19 mouse cellular contexts compared by ENCODE assay signal in the genomic region with DNA sequence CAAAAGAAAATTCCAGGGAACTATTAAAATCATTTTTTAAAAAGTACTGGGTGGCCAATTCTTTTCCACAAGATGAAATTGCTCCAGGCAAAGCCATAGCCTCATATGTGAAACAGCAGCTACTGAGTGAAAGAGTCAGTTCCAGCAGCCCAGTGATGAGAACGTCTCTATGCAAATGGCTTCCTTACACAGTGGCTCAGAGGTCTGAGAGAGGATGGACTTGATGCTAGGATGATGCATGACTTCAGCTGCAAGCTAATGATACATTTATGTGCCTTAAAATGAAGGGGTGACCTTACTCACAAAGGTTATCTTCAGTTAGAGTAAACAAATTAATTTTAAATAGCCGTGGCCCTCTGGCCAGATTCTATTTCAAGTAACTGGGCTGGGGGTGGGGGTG.
DNase-seq lines count a peak whose midpoint lies in the region; ATAC-seq and TF ChIP-seq lines count a peak whose summit lies in the region.
"Had no signal": no experiment of that assay in that cellular context is flagged by ENCODE, and none has a peak within 500 bp of the region (broad histone marks: within the 10 kb centered on the region; RNA-seq: fewer than 3 reads in every experiment).

No protein-coding gene starts in this region.

- H3K9ac ChIP-seq in liver, adult 2 months (ENCODE audit: low read depth, low read length) = no peak overlapping the region
- no peak overlapping the region for H3K9ac ChIP-seq in liver, embryonic 11.5 days (ENCODE audit: low read depth, low read length)
- H3K9ac ChIP-seq in neural tube, embryonic 11.5 days (ENCODE audit: low read length) = no peak overlapping the region
- H3K9ac ChIP-seq: embryonic facial prominence, embryonic 15.5 days; heart, embryonic 12.5 days; hindbrain, embryonic 12.5 days had no signal

- H3K4me1 ChIP-seq in liver, adult 2 months (ENCODE audit: control insufficient read depth, insufficient read depth, low read length) = no peaks in the 10 kb centered on the region
- no peaks in the 10 kb centered on the region for H3K4me1 ChIP-seq in liver, embryonic 11.5 days (replicated peaks; ENCODE audit: control insufficient read depth, insufficient read depth, low read length)
- no peaks in the 10 kb centered on the region for H3K4me1 ChIP-seq in neural tube, embryonic 11.5 days (ENCODE audit: control insufficient read depth, insufficient read depth, low read length)
- H3K4me1 ChIP-seq: embryonic facial prominence, embryonic 15.5 days; forebrain, embryonic 10.5 days; heart, embryonic 12.5 days; hindbrain, embryonic 12.5 days had no signal

- no peaks in the 10 kb centered on the region for H3K9me3 ChIP-seq in liver, embryonic 11.5 days (ENCODE audit: control insufficient read depth, low read length)
- H3K9me3 ChIP-seq in neural tube, embryonic 11.5 days (ENCODE audit: control insufficient read depth, low read length) = no peaks in the 10 kb centered on the region
- H3K9me3 ChIP-seq: embryonic facial prominence, embryonic 15.5 days; forebrain, embryonic 10.5 days; heart, embryonic 12.5 days; hindbrain, embryonic 12.5 days had no signal

- TF ChIP-seq CTCF in liver, adult 2 months (IDR thresholded peaks at IDR 0.05; ENCODE audit: low read depth, low read length) = no peak

- TF ChIP-seq POLR2A in liver, adult 2 months (IDR thresholded peaks at IDR 0.05; ENCODE audit: extremely low read depth, insufficient read depth, low read length) = no peak

- no peak overlapping the region for H3K27ac ChIP-seq in liver, adult 2 months (replicated peaks; ENCODE audit: insufficient read depth, low read depth, low read length)
- H3K27ac ChIP-seq in liver, embryonic 11.5 days (ENCODE audit: low read depth, low read length) = no peak overlapping the region
- H3K27ac ChIP-seq in neural tube, embryonic 11.5 days (ENCODE audit: low read depth, low read length) = no peak overlapping the region
- H3K27ac ChIP-seq: embryonic facial prominence, embryonic 15.5 days; forebrain, embryonic 10.5 days; gastrocnemius, adult 2 months; hindbrain, embryonic 12.5 days had no signal

- no peaks in the 10 kb centered on the region for H3K36me3 ChIP-seq in liver, adult 2 months (ENCODE audit: control insufficient read depth, insufficient read depth, low read length)
- no peaks in the 10 kb centered on the region for H3K36me3 ChIP-seq in liver, embryonic 11.5 days (ENCODE audit: control insufficient read depth, insufficient read depth, low read length)
- no peaks in the 10 kb centered on the region for H3K36me3 ChIP-seq in neural tube, embryonic 11.5 days (ENCODE audit: control insufficient read depth, insufficient read depth, low read length)
- H3K36me3 ChIP-seq: embryonic facial prominence, embryonic 15.5 days; forebrain, embryonic 10.5 days; heart, embryonic 12.5 days; hindbrain, embryonic 12.5 days had no signal

- no peak overlapping the region for H3K4me3 ChIP-seq in liver, adult 2 months (ENCODE audit: insufficient read depth, low read depth, low read length)
- H3K4me3 ChIP-seq in liver, embryonic 11.5 days (ENCODE audit: low read depth, low read length) = no peak overlapping the region
- H3K4me3 ChIP-seq in neural tube, embryonic 11.5 days (ENCODE audit: low read depth, low read length) = no peak overlapping the region
- H3K4me3 ChIP-seq: embryonic facial prominence, embryonic 15.5 days; erythroblast, embryonic 14.5 days; forebrain, embryonic 10.5 days; gastrocnemius, adult 2 months; heart, embryonic 12.5 days; hindbrain, embryonic 12.5 days had no signal

- WGBS in liver, adult 2 months = 19% methylated on average over 2 of the region's 2 CpGs
- 37% methylated on average over 2 of the region's 2 CpGs for WGBS in liver, embryonic 11.5 days
- 44% methylated on average over 2 of the region's 2 CpGs for WGBS in neural tube, embryonic 11.5 days

- no peak for ATAC-seq in liver, embryonic 11.5 days (replicated peaks; ENCODE audit: low FRiP score)
- peak; percentile 58 for ATAC-seq in neural tube, embryonic 11.5 days (ENCODE audit: insufficient read depth, low FRiP score, low TSS enrichment)
- ATAC-seq: hindbrain, embryonic 16.5 days had no signal

- no peak overlapping the region for H3K4me2 ChIP-seq in liver, embryonic 11.5 days
- H3K4me2 ChIP-seq in neural tube, embryonic 11.5 days (ENCODE audit: low read depth) = no peak overlapping the region
- H3K4me2 ChIP-seq: embryonic facial prominence, embryonic 15.5 days; heart, embryonic 12.5 days; hindbrain, embryonic 12.5 days had no signal

- no peaks in the 10 kb centered on the region; the same call in 1 of the 2 replicates for H3K27me3 ChIP-seq in liver, adult 2 months (ENCODE audit: control insufficient read depth, insufficient read depth, low read length)
- H3K27me3 ChIP-seq in liver, embryonic 11.5 days (replicated peaks; ENCODE audit: control insufficient read depth, insufficient read depth, low read length) = no peaks in the 10 kb centered on the region
- no peaks in the 10 kb centered on the region for H3K27me3 ChIP-seq in neural tube, embryonic 11.5 days (ENCODE audit: control insufficient read depth, insufficient read depth, low read length)
- H3K27me3 ChIP-seq: embryonic facial prominence, embryonic 15.5 days; heart, embryonic 12.5 days; hindbrain, embryonic 12.5 days had no signal

- DNase-seq in embryo, embryonic 10 days (ENCODE audit: low spot score) = peak; percentile 13
- DNase-seq in embryo, embryonic 9.5 days (ENCODE audit: extremely low spot score) = no peak
- DNase-seq in liver, adult 2 months (ENCODE audit: extremely low read depth, low read depth, low spot score) = peak; percentile 2
- no peak for DNase-seq in liver, embryonic 11.5 days (ENCODE audit: low spot score)
- no peak for DNase-seq in neural tube, embryonic 11.5 days (ENCODE audit: low spot score)
- DNase-seq in neural tube, embryonic 10.5 days (ENCODE audit: extremely low spot score, low spot score) = no peak
- DNase-seq in embryo, embryonic 11 days = peak; percentile 3
- DNase-seq in lung, postnatal 36 days = no peak
- DNase-seq: adrenal gland, adult 2 months; adrenal gland, postnatal 25 days; cerebellum, adult 18-20 months; gastrocnemius, adult 2 months; gastrocnemius, postnatal 25 days had no signal

- H3K79me2 ChIP-seq in liver, adult 2 months (ENCODE audit: control insufficient read depth, insufficient read depth, low read length) = no peaks in the 10 kb centered on the region

Comparison
In these comparisons a context has a peak if more than half of its experiments do, and no peak if none do; other contexts are left out.
1. DNase-seq: peak in embryo, embryonic 10 days (single experiment), liver, adult 2 months (single experiment) and embryo, embryonic 11 days (single experiment); none in embryo, embryonic 9.5 days (single experiment), liver, embryonic 11.5 days (single experiment), neural tube, embryonic 11.5 days (single experiment), neural tube, embryonic 10.5 days (single experiment) and lung, postnatal 36 days (single experiment).